Mouse (Mus musculus) spleen, postnatal 0 days (tissue): ENCODE data around the gene Supt16. TPM values are rescaled to one million over a fixed set of nuclear protein-coding genes. Genes with fewer than 3 reads are reported as not detected.

Source experiments
- polyA plus RNA-seq: library from polyadenylated mRNA; unstranded; fragments of >200 nt; fragmentation: Nextera tagmentation; extraction: Ambion mirVana; gene quantifications from 2 replicates; pipeline ENCODE4 v1.2.1, GENCODE M21; 2015

Gene Supt16
- polyA plus RNA-seq, result 45.3 and 48.2 TPM in 2 replicates

DNA sequence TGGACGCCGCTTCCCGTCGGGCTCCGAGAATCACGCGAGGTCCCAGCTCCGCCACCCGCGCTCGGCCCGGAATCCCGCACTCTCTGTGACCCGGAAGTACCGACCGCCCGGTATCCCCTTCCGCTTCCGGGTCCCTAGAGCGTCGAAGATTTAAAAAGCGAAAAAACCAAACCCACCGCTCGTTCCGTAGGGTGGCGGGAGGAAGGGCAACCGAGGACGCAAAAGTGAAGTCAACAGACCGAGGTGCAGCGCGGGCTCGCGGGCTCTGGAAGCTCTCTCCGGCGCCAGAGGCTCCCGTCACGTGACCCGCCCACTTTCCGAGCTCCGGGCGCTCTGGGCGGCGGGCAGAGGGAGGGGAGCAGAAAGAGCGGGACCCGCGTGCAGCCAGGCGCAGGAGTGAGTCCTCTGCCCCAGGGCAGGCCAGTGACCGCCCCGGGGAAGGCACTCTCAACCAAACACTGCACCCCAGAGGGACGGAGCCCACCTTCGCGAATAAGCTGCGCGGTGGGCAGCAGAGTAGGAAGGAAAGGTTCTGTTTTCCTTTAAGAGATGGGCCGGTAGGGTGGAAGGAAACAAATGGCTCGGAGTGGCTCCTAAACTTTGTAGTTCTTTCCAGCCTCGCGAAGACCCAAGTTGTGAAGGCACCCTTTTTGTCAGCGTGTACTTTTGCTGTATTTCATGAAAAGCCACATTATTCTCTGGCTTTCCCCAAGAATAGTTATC lies at the start of gene Supt16:
Gene Supt16, minus strand, starts transcription at position 261 of the 723 bp plus-strand sequence.

Other genes starting within 250 kb of the Supt16 start
- 23.0 and 28.9 TPM in 2 replicates for gene Arhgef40, start 212.7 kb downstream of the Supt16 start, polyA plus RNA-seq
- gene Tmem253, start 181.8 kb downstream of the Supt16 start, polyA plus RNA-seq, result 0.63 and 0.85 TPM in 2 replicates
- 12.1 and 12.5 TPM in 2 replicates for gene Zfp219, start 176.7 kb downstream of the Supt16 start, polyA plus RNA-seq
- not detected in 2 replicates for gene Olfr221, start 155.0 kb downstream of the Supt16 start, polyA plus RNA-seq
- 248 and 264 TPM in 2 replicates for gene Hnrnpc, start 93.4 kb downstream of the Supt16 start, polyA plus RNA-seq
- 74.6 and 76.8 TPM in 2 replicates for gene Rpgrip1, start 86.7 kb downstream of the Supt16 start, polyA plus RNA-seq
- gene Chd8, start 60.4 kb upstream of the Supt16 start, polyA plus RNA-seq, result 20.6 and 24.0 TPM in 2 replicates
- 17.4 and 18.6 TPM in 2 replicates for gene Tox4, start 81.7 kb upstream of the Supt16 start, polyA plus RNA-seq
- gene Rab2b, start 82.1 kb upstream of the Supt16 start, polyA plus RNA-seq, result 5.4 and 7.6 TPM in 2 replicates
- gene Mettl3, start 107.7 kb upstream of the Supt16 start, polyA plus RNA-seq, result 22.5 and 23.3 TPM in 2 replicates
- 3.2 and 5.2 TPM in 2 replicates for gene Sall2, start 131.3 kb upstream of the Supt16 start, polyA plus RNA-seq
- not detected in 2 replicates for gene Olfr1513, start 159.0 kb upstream of the Supt16 start, polyA plus RNA-seq
- not detected in 2 replicates for gene Olfr1512, start 181.8 kb upstream of the Supt16 start, polyA plus RNA-seq
- gene Olfr1511, start 200.0 kb upstream of the Supt16 start, polyA plus RNA-seq, result not detected in 2 replicates
- gene Olfr1510, start 217.0 kb upstream of the Supt16 start, polyA plus RNA-seq, result not detected in 2 replicates
- 0.13 TPM in 1 of 2 replicates, not detected in the other for gene Olfr1509, start 245.6 kb upstream of the Supt16 start, polyA plus RNA-seq